Mouse (Mus musculus) embryo, embryonic 11.5 days (tissue): Measurements from ENCODE around the gene Scfd2.

Source experiments
- DNase-seq: peaks from one replicate; pipeline ENCODE4 v3.0.0-alpha.2; 2012; ENCODE audit warnings: low read depth, low spot score

The Scfd2 gene

GRCm38 (mm10) chr5:74311200-74311825 lies 220.2 kb downstream of the Scfd2 start:
- peak; percentile 71 for DNase-seq

GRCm38 (mm10) chr5:74310101-74310500 lies 221.5 kb downstream of the Scfd2 start:
- no peak for DNase-seq

DNA sequence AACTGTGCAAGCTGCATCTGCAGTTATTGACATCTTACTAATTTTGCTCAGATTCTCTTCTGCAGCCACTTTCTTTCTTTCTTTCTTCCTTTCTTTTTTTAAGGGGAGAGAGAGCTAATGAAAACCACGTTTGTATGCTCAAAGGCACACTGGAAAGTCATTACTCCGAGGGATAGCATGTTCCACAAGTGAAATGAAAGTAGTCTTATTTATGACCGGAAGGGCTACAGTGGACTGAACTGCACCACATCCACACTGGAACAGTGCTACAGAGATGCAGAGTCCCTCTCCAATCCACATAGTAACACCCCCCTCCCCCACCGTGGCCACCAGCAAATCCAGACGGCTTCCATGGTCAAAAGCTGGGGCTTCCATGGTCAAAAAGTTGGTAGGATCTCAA lies 224.3 kb downstream of the Scfd2 start:
- DNase-seq: no peak

GRCm38 (mm10) chr5:74305533-74306189 lies 225.9 kb downstream of the Scfd2 start:
- DNase-seq: no peak

DNA sequence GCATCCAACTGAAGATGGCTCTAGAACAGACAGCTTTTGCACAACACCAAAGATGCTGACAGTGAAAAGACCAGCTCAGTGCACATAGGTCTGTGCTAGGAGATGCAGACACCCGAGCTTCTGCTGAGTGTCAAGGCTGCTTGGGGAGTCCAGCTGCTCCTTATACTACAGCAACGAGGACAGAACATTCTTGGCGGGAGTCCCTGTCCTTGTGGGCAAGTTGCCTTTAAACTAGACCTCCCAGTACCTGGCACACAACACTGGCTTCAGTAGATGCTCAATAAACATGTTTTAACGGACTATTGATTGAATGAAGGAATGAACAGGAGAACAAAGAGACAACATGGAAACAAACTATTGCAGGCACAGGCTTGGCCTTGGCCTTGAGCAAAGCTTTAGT lies 226.8 kb downstream of the Scfd2 start:
- no peak for DNase-seq

GRCm38 (mm10) chr5:74302331-74302730 lies 229.2 kb downstream of the Scfd2 start:
- DNase-seq: no peak

- DNase-seq: no peak
These were observed 230.1 kb downstream of the Scfd2 start for GRCm38 (mm10) chr5:74301443-74301842.

DNA sequence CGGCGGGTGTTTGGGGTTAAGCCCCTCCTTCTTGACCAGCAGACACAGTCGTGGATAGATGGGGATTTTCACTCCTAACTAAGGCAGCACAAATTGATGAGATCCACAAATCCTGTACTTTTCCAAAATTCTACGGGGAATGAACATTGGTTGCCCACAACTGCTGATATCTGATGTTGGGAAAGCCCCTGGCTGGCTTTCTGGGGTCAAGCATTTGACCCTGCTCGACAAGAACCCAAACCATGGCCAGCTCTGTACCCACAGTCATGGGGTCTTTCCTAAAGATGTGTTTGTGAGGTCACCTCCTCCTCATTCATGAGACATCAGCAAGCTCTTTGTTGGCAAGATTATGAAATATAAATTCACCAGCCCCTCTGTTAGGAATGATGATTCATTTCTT lies 230.6 kb downstream of the Scfd2 start:
- no peak for DNase-seq

DNA sequence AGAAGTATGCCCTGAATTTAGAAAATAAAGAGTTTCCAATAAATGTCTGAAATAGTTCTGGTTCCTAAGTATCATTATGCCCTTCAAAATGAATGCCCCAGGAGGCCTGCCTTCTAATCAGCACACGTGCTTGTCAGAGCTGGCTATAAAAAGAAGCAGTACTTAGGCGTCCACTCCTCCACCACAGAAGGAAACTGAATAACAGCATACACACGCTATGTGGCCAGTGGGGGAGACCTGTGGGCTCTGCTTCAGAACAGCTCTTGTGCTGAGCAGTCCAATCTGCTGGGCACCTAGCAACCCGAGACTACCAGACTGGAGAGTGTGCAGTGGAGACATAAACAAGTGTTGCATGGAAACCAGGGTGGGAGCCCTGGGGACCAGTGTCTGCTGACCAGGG lies 231.4 kb downstream of the Scfd2 start:
- DNase-seq: no peak

- DNase-seq: no peak
These were observed 234.4 kb downstream of the Scfd2 start for GRCm38 (mm10) chr5:74297113-74297512.

DNA sequence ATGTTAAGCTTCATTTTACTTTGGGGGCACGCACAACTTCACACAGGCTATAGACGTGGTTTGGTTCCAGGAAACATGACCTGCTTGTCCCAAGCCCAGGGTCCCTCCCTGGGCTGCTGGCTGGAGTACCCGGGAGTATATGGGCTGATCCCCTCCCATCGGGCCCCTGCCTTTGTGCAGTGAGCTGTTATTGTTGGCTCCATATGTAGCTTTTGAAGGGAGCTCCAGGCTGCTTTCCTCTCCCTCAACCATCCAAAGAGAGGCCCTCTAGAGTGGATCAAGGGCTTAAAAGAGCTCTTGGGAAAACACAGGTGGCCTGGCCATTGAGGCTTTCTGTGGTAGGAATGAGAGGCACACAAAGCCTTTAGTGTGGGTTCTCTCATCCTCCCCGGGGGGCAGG lies 235.5 kb downstream of the Scfd2 start:
- no peak for DNase-seq

- no peak for DNase-seq
These were observed 238.0 kb downstream of the Scfd2 start for GRCm38 (mm10) chr5:74293513-74293912.

DNA sequence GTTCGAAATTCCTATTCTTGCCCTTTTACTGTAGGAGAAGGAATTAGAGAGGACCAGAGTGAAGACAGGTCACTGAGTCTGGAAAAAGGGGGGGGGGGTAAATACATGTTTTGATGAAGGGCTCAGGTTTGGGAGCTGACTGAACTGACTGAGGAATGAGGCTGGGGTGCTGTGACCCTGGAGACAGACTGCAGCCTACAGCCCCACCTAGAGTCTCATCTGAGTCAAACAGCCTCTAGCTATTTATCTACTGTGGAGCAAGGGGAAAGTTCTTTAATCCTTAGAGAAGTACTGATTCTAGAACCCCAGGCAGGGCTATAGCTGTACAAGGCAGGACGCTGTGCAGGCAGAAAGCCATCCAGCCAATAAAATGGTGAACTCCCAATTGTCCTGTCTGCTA lies 239.5 kb downstream of the Scfd2 start:
- DNase-seq: no peak

- DNase-seq: no peak
These were observed 240.0 kb downstream of the Scfd2 start for GRCm38 (mm10) chr5:74291575-74291974.

- DNase-seq: no peak
These were observed 241.6 kb downstream of the Scfd2 start for GRCm38 (mm10) chr5:74289957-74290356.

- no peak for DNase-seq
These were observed 243.4 kb downstream of the Scfd2 start for GRCm38 (mm10) chr5:74288206-74288605.

DNA sequence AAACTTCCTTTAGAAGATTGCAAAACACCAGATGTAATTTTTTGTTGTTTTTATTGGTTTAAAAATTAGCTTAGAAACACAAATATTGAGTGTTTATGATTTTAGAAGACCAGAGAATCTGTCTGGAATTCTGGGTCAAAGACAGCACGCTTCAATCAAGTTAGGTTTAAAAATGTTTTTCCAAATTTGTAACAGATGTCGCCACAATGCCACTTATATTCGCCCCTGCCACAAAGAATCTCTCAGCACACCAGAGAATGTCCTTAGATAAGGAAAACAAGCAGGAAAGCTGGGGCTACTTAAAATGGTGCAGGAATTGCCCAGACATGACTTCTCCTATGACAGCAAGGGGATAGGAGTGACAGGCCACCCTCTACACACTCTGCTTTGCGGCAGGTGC lies 245.3 kb downstream of the Scfd2 start:
- DNase-seq: no peak

- DNase-seq: no peak
These were observed 245.8 kb downstream of the Scfd2 start for GRCm38 (mm10) chr5:74285764-74286163.

DNA sequence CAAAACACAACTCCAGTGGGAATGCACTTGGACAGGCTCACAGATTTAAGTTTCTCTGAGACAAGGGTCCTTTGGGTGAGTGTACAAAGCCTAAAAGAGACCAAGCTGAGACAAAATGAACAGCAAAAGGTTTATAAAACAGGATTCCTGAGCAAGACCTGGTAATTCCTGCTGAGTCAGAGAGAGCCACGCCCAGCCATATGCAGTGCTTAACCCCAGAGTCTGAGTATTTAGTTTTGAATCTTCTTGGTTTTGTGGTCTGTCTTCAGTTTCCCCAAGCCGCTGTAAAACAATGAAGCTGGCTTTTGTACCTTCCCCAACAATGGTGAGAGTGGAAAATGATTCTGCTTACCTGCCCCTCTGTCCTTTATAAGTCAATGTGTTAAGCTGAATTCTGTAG lies 246.3 kb downstream of the Scfd2 start:
- no peak for DNase-seq

- DNase-seq: no peak
These were observed 248.0 kb downstream of the Scfd2 start for GRCm38 (mm10) chr5:74283545-74283944.

- DNase-seq: no peak
These were observed 250.1 kb downstream of the Scfd2 start for GRCm38 (mm10) chr5:74281480-74281879.

GRCm38 (mm10) chr5:74279673-74280072 lies 251.9 kb downstream of the Scfd2 start:
- no peak for DNase-seq

GRCm38 (mm10) chr5:74278428-74278827 lies 253.1 kb downstream of the Scfd2 start:
- DNase-seq: no peak

- peak; percentile 87 for DNase-seq
These were observed 253.8 kb downstream of the Scfd2 start for GRCm38 (mm10) chr5:74277712-74278111.
